Mouse (Mus musculus) urinary bladder, postnatal 36 days (tissue): ENCODE data around the gene Med7.
"Not testable (repeated sequence)": the region's sequence is repeated elsewhere in the genome, so short reads cannot be mapped to it uniquely, and the experiment has no call there.

Experiments
- DNase-seq, 2 experiments: peaks; one replicate each; pipeline ENCODE4 v3.0.0; 2022; ENCODE audit warnings: low spot score in 2 of 2, mixed read lengths in 1 of 2

Med7 gene

DNA sequence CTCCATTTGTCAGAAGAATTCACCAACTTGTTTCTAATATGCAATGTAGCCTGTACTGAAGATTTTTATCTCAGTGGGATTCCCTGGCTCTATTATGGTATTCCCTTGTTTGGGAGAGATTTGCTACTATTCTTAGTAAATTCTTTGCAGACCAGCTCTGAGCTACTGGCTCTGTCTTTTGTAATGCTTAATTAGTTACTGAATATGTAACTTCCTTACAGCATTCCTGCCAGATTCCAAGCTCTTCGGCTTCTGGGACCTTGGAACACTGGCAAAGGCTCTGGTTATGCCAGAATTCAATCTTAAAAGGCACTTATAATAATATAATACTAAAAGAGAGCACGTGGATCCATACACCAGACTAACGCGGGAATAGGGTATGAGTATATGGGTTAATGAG, 8.6 kb upstream of the Med7 start:
- DNase-seq, result not testable (repeated sequence)

DNA sequence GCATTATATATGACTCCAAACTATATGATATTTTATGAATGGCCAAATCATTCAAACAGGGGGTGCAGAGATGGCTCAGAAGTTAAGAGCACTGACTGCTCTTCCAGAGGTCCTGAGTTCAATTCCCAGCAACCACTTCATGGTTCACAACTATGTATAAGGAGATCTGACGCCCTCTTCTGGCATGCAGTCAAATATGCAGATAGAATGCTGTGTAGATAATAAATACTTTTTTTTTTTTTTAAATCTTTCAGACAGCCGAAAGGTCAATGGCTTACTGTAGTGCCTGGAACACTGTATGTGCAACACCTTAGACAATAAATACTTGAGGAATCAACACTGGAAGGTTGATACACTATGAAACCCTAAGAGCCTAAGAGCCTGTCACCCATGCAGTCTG, 6.6 kb upstream of the Med7 start:
- no peak for DNase-seq

DNA sequence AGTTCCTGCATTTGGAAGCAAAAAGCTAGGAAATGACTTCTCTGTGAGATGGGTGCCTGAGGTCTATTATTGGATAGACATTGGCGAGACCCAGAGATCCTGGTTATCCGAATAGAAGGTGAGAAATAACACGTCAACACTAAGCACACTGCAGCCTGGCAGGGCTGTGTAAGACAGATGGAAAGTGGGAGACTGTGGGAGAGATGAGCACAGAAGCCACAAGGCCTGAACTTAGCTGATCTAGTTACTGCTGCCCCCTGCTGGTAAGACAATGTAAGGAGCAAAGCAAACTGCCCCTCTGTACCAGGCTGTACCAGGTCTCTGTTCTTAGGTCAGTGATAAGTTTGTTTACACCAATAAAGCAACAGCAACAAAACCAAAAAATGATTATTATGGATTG, 5.6 kb upstream of the Med7 start:
- DNase-seq, result peak; percentile 43 to 59

DNA sequence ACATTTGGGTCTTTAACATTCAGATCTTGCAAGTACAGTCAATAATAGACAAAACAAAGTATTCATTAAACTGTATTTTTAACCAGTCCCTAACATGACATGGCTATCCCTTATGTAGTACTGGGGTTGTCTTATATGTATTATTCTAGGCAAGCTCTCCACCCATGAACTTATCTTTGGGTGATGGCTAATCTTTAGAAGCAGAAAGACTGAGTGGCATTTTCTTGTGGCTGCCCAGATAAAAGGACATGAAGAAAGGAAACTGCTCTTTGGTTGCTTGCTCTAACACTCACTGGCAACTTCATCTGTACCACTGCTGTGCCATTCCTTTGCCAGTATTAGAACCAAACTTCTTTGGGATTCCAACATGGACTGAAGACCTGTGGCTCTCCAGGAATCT, 1.4 kb upstream of the Med7 start:
- DNase-seq, result no peak

DNA sequence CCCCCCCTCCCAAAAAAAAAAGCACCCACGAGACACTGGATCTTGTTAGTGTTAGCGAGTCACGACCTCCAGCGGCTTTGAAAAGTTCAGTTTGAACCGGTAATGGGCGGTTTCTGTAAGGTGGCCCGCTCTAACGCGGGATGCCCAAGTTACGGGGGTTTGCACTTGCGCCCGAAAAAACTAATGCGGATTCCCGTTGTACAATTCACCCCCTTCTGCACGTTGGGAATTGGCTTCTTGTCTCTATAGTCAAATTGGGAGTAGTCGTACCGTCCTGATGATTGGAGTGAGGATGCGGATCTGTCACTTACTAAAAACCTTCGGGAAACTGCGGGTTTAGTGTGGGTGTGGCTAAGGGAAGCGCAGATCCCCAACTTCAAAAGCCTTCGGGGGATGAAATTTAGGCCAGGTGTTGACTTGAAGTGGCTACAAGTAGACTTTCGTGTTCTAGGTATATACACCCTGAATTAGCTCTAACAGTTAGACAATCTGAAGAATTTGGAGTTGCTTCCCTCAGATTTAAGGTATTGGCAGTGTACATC, 805 bp downstream of the Med7 start:
- DNase-seq, result peak; percentile 6 to 7

DNA sequence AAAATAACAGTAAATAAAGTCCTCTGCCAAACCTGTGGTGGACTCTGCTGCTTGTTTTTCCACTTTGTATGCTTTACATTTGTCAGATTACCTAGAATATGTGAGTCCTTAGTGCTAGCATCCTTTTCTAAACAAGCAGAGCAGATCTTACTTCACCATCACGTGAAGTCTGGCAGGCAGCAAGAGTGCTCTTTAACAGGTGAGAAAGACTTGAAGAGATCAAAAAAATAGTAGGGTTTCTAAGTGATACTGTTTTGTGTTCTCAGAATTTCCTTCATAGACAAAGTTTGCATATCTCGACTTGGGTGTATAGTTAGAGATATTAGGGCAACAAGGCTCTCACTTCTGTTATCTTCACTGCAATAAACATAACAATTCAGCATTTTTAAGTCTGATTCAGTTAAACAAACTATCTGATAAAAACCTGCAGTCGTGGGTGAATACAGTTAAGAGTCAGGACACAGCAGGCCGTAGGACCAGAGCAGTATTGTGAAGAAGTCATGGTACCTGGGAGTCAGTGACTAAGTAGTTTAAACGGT, 2.3 kb downstream of the Med7 start:
- DNase-seq, result no peak

DNA sequence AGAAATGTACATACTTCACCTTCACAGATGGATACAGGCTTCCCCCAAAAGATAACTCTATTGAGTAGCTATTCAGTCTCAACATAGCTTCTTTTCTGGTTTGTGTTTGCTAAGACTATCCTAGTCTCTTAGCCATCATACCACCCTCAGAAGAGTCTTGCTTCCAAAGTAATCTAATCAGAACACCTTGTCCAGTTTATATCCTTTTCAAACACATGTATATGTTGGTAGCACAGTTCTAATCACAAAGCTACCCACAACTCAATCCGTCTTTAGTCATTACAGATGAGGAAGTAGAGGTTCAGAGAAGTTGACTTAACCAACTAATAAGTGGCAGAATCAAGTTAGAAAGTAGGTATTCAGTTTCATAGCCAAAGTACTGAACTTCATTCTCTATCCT, 5.0 kb downstream of the Med7 start:
- DNase-seq, result no peak

DNA sequence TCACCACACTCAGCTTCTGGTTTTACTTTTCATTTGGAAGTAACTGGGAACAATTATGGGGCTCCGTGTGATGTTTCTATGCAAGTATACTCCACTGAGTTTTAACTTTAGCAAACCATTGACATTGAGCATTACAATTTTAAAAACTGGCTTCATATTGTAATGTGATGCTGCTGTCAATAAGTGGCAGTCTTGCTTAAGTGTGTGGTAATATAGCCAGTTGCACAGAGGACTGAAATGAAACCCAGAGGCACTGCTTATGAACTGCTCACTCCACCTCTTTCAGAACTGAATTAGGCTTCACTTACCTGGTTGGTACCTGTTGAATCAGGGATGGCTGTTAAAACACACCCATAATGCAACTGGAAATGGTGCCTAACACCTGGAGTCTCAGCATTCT, 6.4 kb downstream of the Med7 start:
- DNase-seq, result no peak

DNA sequence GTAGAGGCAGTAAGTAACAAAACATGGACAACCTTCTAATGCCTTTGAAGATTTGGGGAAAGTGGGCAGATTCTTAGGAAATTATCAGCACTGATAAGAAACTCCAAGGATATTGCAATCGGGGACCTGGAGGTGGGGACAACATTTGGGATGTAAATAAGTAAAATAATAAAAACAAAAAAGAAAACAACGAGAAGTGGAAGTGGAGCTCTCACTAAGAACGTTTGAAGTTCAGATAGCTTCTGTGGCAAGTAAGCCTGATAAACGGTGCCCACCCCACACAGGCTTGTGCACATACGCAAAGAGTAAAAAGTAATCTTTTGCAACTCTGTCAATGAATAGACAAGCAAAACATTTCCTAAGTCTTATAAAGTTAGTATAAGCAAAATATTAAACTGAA, 7.3 kb downstream of the Med7 start:
- DNase-seq, result no peak

DNA sequence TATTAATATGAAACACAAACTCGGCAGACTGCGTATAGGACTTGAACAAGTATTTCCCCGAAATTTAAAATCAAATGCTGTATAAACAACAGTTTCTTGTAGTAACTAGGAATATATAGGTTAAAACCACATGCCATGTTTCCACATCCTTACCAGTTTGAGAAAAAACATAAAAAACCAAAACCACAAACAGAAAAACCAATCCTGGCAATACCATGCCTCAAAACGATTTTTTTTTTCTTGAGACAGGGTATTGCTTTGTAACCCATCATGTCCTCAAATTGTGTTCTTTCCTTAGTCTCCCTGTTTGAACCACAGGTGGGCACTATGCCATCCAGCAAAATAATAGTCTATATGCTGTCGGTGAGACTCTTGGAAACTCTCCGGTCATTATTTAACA, 9.4 kb downstream of the Med7 start:
- DNase-seq, result no peak

DNA sequence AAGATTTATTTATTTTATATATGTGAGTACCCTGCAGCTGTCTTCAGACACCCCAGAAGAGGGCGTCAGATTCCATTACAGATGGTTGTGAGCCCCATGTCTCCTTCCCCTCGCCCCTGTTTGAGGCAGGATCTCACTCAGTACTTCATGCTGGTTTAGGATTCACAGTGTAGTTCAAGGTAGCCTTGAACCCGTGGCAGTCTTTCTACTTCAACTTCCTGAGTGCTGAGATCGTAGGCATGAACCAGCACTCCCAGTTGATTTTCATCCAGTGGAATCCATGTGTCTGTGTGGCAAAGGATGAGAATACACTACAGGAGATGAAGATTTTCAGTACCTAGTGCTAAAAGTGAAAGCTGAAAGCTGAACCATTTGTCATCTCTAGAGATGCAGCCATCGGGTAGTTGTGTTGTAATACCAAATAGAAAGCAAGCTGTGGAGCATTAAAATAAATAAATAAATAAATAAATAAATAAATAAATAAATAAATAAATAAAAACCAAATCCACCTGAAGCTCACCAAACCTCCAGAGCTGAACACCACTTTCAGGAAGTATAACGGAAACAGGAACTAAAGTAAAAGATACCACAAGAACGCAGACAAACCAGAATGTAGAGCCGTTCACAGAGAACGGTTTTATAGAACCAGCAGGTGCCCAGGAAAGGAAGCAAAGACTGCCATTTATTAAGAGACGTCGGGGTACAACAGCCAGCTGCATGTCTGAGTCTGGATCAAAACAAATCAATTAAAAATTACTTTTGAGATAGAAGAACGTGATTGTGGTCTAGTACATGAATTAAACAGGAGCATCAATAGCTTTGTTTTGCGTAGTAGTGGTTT, 11.1 kb downstream of the Med7 start:
- DNase-seq, result no peak

DNA sequence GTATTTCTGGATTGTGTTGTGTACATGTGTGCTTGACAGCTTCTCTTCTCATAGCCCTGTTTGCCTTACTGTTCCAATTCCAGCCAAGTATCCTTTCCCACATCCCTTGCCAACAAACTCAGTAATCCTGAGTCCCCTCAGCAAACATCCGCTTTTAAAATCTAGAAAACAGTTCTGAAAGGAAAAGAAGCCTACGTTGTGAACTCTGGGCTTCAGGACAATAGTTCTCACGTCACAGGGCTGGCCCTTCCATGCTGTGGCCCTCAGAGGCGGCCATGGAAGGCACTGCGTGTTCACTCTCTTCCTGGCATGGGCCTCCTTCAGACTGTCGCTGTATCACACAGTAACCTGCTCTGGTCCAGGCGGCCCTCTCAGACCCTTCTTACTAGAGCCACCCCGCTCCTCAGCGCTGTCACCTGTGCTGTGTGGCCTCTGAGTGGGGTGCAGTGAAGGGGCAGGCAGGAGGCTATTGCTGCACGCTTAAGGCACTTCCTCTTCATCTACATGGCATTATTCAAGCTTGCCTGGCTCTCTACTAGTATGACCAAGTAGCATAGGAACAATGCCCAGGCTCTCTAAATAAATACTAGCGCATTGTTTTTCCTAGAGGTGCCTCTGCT, 12.8 kb downstream of the Med7 start:
- no peak for DNase-seq

DNA sequence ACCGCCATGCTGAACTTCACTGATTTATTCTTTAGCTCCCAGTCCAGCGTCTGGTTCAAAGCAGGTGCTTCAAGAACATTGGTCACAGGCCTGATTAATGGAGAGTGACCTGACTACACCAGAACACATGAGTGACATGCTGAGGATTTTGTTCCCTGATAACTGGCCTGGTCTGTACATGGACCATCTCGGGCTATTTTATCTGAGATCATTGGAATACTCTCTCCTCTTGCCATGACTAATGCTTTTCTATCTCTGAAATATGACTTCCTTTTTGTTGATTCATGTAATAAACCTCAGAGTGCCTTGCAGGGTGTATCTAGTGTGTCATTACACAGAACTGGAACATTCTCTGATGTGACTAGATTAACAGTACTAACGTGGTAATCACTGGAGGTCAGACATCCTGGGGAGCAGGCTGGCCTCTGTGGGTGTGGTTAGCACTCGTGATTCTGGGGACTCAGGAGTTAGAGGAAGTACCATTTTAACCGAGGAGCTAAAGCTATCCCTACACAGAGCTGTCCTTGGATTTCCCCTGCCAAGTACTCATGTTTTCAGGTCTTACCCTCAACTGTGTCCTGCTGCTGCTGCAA, 17.8 kb downstream of the Med7 start, which contains the start of gene Havcr2:
Havcr2 (plus strand) TSS at position 483 of the 593 bp plus-strand sequence.
- DNase-seq, result no peak

DNA sequence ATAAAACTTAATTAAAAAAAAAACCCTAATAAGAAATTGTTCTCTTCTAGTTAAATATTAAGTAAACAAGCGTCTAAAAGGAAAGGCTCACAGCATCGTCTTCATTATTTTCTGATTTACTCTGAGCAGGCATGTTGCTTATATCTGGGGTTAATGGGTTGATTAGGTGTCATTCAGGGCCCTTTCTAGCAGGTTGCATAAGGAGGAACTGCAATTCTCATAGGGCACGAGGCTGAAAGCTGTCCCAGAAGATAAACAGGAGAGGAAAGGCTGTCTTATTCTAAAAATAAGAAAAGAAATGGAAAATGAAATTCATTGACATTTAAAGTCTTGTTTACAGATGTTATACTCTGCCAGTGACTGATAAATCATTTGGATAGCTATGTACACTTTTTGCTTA, 23.2 kb downstream of the Med7 start:
- no peak for DNase-seq

DNA sequence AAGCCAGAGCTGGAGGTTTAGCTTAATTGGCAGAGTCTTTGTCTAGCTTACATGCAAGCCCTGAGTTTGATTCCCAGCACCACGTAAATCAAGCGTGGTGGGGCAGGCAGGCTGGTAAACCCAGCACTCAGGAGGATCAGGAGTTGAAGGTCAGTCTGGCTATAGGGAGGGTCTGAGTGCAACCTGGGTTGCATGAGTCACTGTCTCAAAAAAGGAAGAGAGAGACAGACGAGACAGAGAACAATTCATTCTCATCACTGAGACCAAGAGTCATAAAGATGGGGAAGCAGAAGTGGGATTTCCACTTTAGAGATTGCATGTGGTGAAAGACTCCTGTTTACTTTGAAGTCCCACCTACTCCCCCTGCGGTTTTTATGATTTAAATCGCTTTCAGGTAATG, 24.6 kb downstream of the Med7 start:
- DNase-seq, result no peak

DNA sequence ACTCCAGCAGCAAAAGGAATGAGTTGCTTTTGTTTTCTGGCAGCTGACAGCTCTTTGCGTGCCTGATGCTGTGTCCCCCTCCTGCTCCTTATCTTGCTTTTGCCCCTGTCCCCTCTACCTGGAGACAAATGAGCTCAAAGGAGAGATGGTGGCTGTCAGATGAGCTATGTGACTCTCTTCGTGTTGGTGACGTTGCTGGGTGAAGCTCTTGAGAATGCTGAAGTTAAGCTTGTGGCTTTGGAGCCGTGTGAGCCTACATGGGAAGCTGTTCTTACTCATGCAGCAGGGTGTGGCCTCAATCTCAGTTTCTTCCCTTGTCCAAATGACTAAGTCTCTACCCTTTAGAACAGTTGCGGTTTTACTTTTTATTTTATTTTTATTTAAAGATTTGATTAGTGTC, 25.2 kb downstream of the Med7 start:
- no peak for DNase-seq

DNA sequence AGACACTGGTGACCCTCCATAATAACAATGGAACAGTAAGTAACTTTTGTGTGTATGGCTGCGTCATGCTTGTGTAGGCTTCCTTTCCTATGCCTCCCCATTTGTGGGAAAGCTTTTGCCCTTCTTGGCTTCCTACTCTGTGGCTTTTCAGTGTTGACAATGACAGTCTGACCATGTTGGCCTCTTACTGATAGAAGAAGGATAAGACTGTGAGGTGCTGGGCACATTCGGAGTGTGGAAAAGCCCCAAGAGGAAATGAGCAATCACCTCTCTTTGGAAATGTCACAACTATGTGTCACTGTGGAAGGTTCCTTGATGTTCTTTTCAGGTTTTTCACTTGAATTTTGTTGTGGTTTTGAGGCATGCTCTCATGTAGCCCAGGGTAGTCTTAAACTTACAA, 30.2 kb downstream of the Med7 start:
- no peak for DNase-seq

DNA sequence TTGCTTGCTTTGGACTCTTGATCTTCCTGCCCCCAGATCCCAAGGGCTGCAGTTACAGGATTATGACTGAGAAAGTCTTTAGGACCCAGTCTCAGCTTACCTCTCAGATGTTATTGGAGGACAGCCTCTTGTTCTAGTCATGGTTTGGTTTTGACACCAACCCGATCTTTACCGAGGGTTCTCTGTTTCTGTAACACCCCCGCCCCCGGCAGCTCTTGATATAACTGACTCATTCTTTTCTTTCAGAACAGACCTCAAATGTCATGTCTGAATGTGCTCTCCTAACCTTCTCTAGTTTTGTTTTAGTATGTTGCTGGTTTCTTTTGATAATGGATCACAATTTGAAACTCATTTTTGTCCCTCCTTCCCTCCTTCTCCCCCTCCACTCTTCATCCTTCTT, 37.5 kb downstream of the Med7 start:
- no peak for DNase-seq

DNA sequence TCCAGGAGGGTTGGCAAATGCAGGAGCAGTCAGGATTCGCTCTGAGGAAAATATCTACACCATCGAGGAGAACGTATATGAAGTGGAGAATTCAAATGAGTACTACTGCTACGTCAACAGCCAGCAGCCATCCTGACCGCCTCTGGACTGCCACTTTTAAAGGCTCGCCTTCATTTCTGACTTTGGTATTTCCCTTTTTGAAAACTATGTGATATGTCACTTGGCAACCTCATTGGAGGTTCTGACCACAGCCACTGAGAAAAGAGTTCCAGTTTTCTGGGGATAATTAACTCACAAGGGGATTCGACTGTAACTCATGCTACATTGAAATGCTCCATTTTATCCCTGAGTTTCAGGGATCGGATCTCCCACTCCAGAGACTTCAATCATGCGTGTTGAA, 42.6 kb downstream of the Med7 start:
- DNase-seq, result no peak

DNA sequence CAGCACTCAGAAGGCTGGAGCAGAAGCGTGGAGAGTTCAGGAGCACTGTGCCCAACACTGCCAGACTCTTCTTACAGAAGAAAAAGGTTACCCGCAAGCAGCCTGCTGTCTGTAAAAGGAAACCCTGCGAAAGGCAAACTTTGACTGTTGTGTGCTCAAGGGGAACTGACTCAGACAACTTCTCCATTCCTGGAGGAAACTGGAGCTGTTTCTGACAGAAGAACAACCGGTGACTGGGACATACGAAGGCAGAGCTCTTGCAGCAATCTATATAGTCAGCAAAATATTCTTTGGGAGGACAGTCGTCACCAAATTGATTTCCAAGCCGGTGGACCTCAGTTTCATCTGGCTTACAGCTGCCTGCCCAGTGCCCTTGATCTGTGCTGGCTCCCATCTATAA, 43.8 kb downstream of the Med7 start:
- no peak for DNase-seq

DNA sequence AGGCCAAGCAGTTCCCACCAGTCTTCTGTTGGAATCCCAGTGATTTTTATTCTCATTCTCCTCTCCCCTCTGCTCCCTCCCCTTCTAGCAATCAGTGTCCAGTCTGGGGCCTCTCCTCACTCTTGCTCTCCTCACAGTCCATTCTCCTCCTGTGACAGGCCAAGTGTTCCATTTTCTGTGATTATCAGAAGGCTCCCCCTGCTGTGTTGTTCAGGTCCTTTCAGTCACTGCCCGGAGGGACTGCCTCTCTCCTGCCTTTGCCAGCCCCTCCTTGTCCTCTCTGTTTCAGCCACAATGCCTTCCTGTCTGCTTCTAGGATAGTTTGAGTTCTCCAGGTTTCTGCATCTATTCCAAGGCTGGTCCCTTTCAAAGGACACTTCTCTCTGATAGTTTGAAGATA, 51.5 kb downstream of the Med7 start:
- DNase-seq, result no peak

DNA sequence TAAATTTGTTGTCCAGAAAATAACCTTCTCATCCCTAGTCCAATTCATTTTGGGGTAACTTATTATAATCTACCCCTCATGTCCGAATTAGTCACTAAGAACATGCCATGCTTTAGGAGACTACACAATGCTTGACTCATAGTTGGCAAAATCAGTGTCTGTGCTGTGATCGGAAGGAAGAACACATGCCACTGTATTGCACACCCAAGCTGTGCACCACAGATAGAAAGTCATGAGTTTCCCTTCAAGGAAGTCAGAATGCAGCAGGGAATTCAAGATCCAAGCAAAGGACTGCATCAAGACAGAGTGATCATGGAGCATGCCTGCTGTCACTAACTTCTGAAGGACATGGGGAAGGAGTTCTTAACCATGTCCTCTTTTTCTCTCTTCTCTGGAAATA, 51.9 kb downstream of the Med7 start:
- DNase-seq, result no peak
